Mouse (Mus musculus) stomach, embryonic 15.5 days (tissue): Measurements from ENCODE around the gene Shisal2a. TPM values are rescaled to one million over a fixed set of nuclear protein-coding genes. Genes with fewer than 3 reads are reported as not detected.

Experiments
- ATAC-seq: fragments of 200-750 bp; cut with Nextera tagmentation; 2 replicates; pipeline ENCODE4 v1.8.0; 2017; ENCODE audit warnings: low read depth, moderate number of reproducible peaks, moderate TSS enrichment; ENCODE audit not compliant: insufficient read depth, low FRiP score
- H3K27ac ChIP-seq: fragments of 300-500 bp; sonication (generic); 2 replicates; pipeline ENCODE4 v1.5.1; 2015; ENCODE audit warnings: mild to moderate bottlenecking, inconsistent platforms
- H3K27me3 ChIP-seq: fragments of 300-500 bp; sonication (generic); replicated peaks from 2 replicates; pipeline ENCODE4 v1.6.1; 2015; ENCODE audit warnings: inconsistent platforms
- H3K36me3 ChIP-seq: fragments of 300-500 bp; sonication (generic); 2 replicates; pipeline ENCODE4 v1.6.1; 2015; ENCODE audit warnings: inconsistent platforms
- H3K4me1 ChIP-seq: fragments of 300-500 bp; sonication (generic); 2 replicates; pipeline ENCODE4 v1.6.1; 2015; ENCODE audit warnings: inconsistent platforms
- H3K4me2 ChIP-seq: fragments of 300-500 bp; sonication (generic); 2 replicates; pipeline ENCODE4 v1.6.1; 2015; ENCODE audit warnings: mild to moderate bottlenecking, inconsistent platforms
- H3K4me3 ChIP-seq: fragments of 300-500 bp; sonication (generic); replicated peaks from 2 replicates; pipeline ENCODE4 v1.5.1; 2015; ENCODE audit warnings: inconsistent platforms
- H3K9ac ChIP-seq: fragments of 300-500 bp; sonication (generic); 2 replicates; pipeline ENCODE4 v1.6.1; 2015; ENCODE audit warnings: inconsistent platforms
- H3K9me3 ChIP-seq: fragments of 300-500 bp; sonication (generic); 2 replicates; pipeline ENCODE4 v1.6.1; 2016; ENCODE audit warnings: inconsistent platforms
- WGBS: fragments of 180-500 bp; shearing (Covaris S2); methylation state at CpG from one replicate; pipeline ENCODE4 v1.1.7; 2015; 5-methylcytosine and 5-hydroxymethylcytosine counted together
- polyA plus RNA-seq: library from polyadenylated mRNA; unstranded; fragments of >200 nt; fragmentation: Nextera tagmentation; extraction: Ambion mirVana; gene quantifications from 2 replicates; pipeline ENCODE4 v1.2.1, GENCODE M21; 2015

Gene Shisal2a
- polyA plus RNA-seq, 1 experiment from 2014 or later, result 2.6 TPM

GRCm38 (mm10) chr4:108403861-108404635, 20.9 kb upstream of the Shisal2a start:
- no peak overlapping the region for H3K27ac ChIP-seq
- no peaks in the 10 kb centered on the region for H3K27me3 ChIP-seq
- H3K4me2 ChIP-seq, result no peak overlapping the region
- H3K36me3 ChIP-seq, result no peaks in the 10 kb centered on the region
- H3K9ac ChIP-seq, result no peak overlapping the region
- H3K4me3 ChIP-seq, result no peak overlapping the region
- H3K4me1 ChIP-seq, result peaks cover 15% of the 10 kb centered on the region
- no peaks in the 10 kb centered on the region for H3K9me3 ChIP-seq
- no peak for ATAC-seq
- WGBS, result 89% methylated on average over 8 of the region's 8 CpGs

- no peaks in the 10 kb centered on the region for H3K9me3 ChIP-seq
- H3K4me2 ChIP-seq, result no peak overlapping the region
Observed at GRCm38 (mm10) chr4:108400395-108400794, 17.2 kb upstream of the Shisal2a start.

GRCm38 (mm10) chr4:108394236-108394635, 11.1 kb upstream of the Shisal2a start:
- no peak for ATAC-seq
- Histone ChIP-seq H3K4me2 (no peak overlapping the region), H3K36me3 (no peaks in the 10 kb centered on the region), H3K27me3 (no peaks in the 10 kb centered on the region), H3K9ac (no peak overlapping the region), H3K4me1 (no peaks in the 10 kb centered on the region), H3K9me3 (no peaks in the 10 kb centered on the region), H3K27ac (no peak overlapping the region), H3K4me3 (no peak overlapping the region)

More at GRCm38 (mm10) chr4:108400395-108400794, 17.2 kb upstream of the Shisal2a start:
- 83% methylated on average over 10 of the region's 10 CpGs for WGBS
- ATAC-seq, result no peak
- H3K36me3 ChIP-seq, result no peaks in the 10 kb centered on the region
- no peaks in the 10 kb centered on the region for H3K27me3 ChIP-seq
- H3K4me1 ChIP-seq, result no peaks in the 10 kb centered on the region
- H3K4me3 ChIP-seq, result no peak overlapping the region
- no peak overlapping the region for H3K27ac ChIP-seq
- H3K9ac ChIP-seq, result no peak overlapping the region

- no peak overlapping the region for H3K27ac ChIP-seq
- no peaks in the 10 kb centered on the region for H3K4me1 ChIP-seq
- H3K9me3 ChIP-seq, result no peaks in the 10 kb centered on the region
- H3K36me3 ChIP-seq, result no peaks in the 10 kb centered on the region
- no peak overlapping the region for H3K4me3 ChIP-seq
- H3K27me3 ChIP-seq, result no peaks in the 10 kb centered on the region
- H3K9ac ChIP-seq, result no peak overlapping the region
- WGBS, result 60% methylated on average over 2 of the region's 2 CpGs
- no peak overlapping the region for H3K4me2 ChIP-seq
- ATAC-seq, result no peak
Observed at GRCm38 (mm10) chr4:108392558-108392957, 9.4 kb upstream of the Shisal2a start.

- Histone ChIP-seq H3K27ac (peak overlapping the region; percentile 66), H3K9me3 (no peaks in the 10 kb centered on the region), H3K27me3 (no peaks in the 10 kb centered on the region), H3K4me2 (no peak overlapping the region), H3K4me1 (no peaks in the 10 kb centered on the region), H3K36me3 (no peaks in the 10 kb centered on the region), H3K4me3 (no peak overlapping the region), H3K9ac (no peak overlapping the region)
- peak; percentile 65 for ATAC-seq
- 54% methylated on average over 5 of the region's 5 CpGs for WGBS
Observed at GRCm38 (mm10) chr4:108391124-108391523, 8.0 kb upstream of the Shisal2a start.

GRCm38 (mm10) chr4:108388741-108389140, 5.6 kb upstream of the Shisal2a start:
- Histone ChIP-seq H3K9me3 (no peaks in the 10 kb centered on the region), H3K27me3 (peaks cover 4% of the 10 kb centered on the region), H3K36me3 (no peaks in the 10 kb centered on the region), H3K9ac (no peak overlapping the region), H3K4me2 (no peak overlapping the region), H3K4me3 (no peak overlapping the region), H3K27ac (no peak overlapping the region), H3K4me1 (no peaks in the 10 kb centered on the region)
- no peak for ATAC-seq
- WGBS, result 71% methylated on average over 3 of the region's 3 CpGs

- Histone ChIP-seq H3K4me1 (no peaks in the 10 kb centered on the region; the same call in 1 of the 2 replicates), H3K4me2 (peak overlapping the region; percentile 64), H3K36me3 (no peaks in the 10 kb centered on the region), H3K27ac (peak overlapping the region; percentile 81), H3K9me3 (no peaks in the 10 kb centered on the region), H3K27me3 (peaks cover 4% of the 10 kb centered on the region), H3K9ac (peak overlapping the region; percentile 13; the same call in 1 of the 2 replicates), H3K4me3 (peak overlapping the region; percentile 36)
- 1% methylated on average over 18 of the region's 18 CpGs for WGBS
- ATAC-seq, result peak; percentile 61; the same call in 1 of the 2 replicates
Observed at GRCm38 (mm10) chr4:108387681-108388253, 4.6 kb upstream of the Shisal2a start.

- WGBS, result 40% methylated on average over 4 of the region's 4 CpGs
- H3K9ac ChIP-seq, result no peak overlapping the region
- peak; percentile 40; the same call in 1 of the 2 replicates for ATAC-seq
- H3K36me3 ChIP-seq, result no peaks in the 10 kb centered on the region
- no peaks in the 10 kb centered on the region; the same call in 1 of the 2 replicates for H3K4me1 ChIP-seq
- H3K27me3 ChIP-seq, result peaks cover 4% of the 10 kb centered on the region
- H3K9me3 ChIP-seq, result no peaks in the 10 kb centered on the region
- H3K4me2 ChIP-seq, result peak overlapping the region; percentile 64
- peak overlapping the region; percentile 36 for H3K4me3 ChIP-seq
- peak overlapping the region; percentile 81; the same call in 1 of the 2 replicates for H3K27ac ChIP-seq
Observed at GRCm38 (mm10) chr4:108387106-108387505, 4.0 kb upstream of the Shisal2a start.

- 25% methylated on average over 1 of the region's 1 CpGs for WGBS
- Histone ChIP-seq H3K27ac (no peak overlapping the region), H3K9me3 (no peaks in the 10 kb centered on the region), H3K4me2 (no peak overlapping the region), H3K9ac (no peak overlapping the region), H3K36me3 (no peaks in the 10 kb centered on the region), H3K27me3 (peaks cover 4% of the 10 kb centered on the region), H3K4me1 (no peaks in the 10 kb centered on the region; the same call in 1 of the 2 replicates), H3K4me3 (no peak overlapping the region)
- ATAC-seq, result no peak
Observed at GRCm38 (mm10) chr4:108386087-108386486, 2.9 kb upstream of the Shisal2a start.

- no peaks in the 10 kb centered on the region for H3K36me3 ChIP-seq
- H3K27me3 ChIP-seq, result peaks cover 4% of the 10 kb centered on the region
- no peak overlapping the region for H3K4me3 ChIP-seq
- no peak overlapping the region for H3K9ac ChIP-seq
- no peaks in the 10 kb centered on the region for H3K9me3 ChIP-seq
- H3K4me2 ChIP-seq, result no peak overlapping the region
- ATAC-seq, result no peak
- 5% methylated on average over 1 of the region's 1 CpGs for WGBS
- no peaks in the 10 kb centered on the region; the same call in 1 of the 2 replicates for H3K4me1 ChIP-seq
- no peak overlapping the region for H3K27ac ChIP-seq
Observed at GRCm38 (mm10) chr4:108380146-108380545, 3.0 kb downstream of the Shisal2a start.

GRCm38 (mm10) chr4:108379476-108379875, 3.7 kb downstream of the Shisal2a start:
- ATAC-seq, result no peak
- no peak overlapping the region for H3K27ac ChIP-seq
- H3K9me3 ChIP-seq, result no peaks in the 10 kb centered on the region
- H3K4me2 ChIP-seq, result no peak overlapping the region
- no peaks in the 10 kb centered on the region for H3K36me3 ChIP-seq
- WGBS, result 76% methylated on average over 3 of the region's 3 CpGs
- H3K4me1 ChIP-seq, result no peaks in the 10 kb centered on the region; the same call in 1 of the 2 replicates
- H3K4me3 ChIP-seq, result no peak overlapping the region
- no peak overlapping the region for H3K9ac ChIP-seq
- peaks cover 4% of the 10 kb centered on the region for H3K27me3 ChIP-seq

- Histone ChIP-seq H3K9ac (no peak overlapping the region), H3K4me1 (no peaks in the 10 kb centered on the region), H3K27ac (no peak overlapping the region), H3K27me3 (no peaks in the 10 kb centered on the region), H3K4me3 (no peak overlapping the region), H3K9me3 (no peaks in the 10 kb centered on the region), H3K4me2 (no peak overlapping the region), H3K36me3 (no peaks in the 10 kb centered on the region)
- ATAC-seq, result no peak
- 55% methylated on average over 3 of the region's 3 CpGs for WGBS
Observed at GRCm38 (mm10) chr4:108372166-108372565, 11.0 kb downstream of the Shisal2a start.
